Mouse (Mus musculus) kidney, adult 11 months (tissue): ENCODE measurements around the gene Klk8.

Source experiments
- DNase-seq: peaks from one replicate; pipeline ENCODE4 v3.0.0; 2022

Klk8 gene

DNA sequence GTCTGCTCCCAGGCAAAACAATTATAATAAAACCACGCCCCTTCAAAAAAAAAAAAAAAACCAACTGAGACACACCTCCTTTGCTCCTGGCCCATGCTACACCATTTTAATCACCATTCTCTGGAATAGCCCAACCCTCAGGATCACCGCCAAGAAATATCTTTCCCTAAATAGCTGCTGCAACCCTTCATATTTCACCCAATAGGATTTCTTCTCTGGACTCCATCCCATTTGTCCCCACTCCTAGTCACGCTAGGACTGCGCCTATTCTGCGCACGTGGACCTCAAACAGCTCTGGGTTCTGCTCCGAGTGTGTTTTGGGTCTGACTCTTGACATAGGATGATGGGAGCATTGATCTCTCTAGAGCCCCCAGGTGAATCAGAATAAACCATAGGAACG is 1.0 kb upstream of the Klk8 start:
- no peak for DNase-seq

DNA sequence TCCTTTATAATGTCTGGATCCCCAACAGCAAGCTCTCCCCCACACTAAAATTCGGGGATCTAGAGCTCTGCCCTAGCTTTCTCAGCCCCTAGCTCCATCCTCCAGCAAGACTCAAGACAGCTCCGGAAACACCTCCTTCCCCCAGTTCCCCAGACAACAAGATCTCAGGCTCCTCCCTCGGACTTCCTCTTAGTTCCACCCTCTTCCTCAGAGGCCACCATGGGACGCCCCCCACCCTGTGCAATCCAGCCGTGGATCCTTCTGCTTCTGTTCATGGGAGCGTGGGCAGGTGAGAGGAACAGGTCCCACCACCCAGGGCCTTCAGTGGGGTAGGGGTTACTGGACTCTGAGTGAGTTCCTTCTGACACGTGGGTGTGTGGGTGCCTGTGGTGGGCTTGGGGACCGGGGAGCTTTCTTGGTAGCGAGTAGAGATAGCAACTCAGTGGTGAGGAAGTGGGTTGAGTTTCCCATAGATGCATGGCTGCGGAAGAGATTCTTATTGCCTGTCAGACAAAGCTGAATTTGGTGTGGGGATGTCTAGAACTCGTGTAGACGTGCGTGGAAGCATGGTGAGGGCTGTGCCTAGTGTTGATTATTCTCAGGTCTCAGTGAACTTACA is 576 bp downstream of the Klk8 start:
- DNase-seq = no peak

DNA sequence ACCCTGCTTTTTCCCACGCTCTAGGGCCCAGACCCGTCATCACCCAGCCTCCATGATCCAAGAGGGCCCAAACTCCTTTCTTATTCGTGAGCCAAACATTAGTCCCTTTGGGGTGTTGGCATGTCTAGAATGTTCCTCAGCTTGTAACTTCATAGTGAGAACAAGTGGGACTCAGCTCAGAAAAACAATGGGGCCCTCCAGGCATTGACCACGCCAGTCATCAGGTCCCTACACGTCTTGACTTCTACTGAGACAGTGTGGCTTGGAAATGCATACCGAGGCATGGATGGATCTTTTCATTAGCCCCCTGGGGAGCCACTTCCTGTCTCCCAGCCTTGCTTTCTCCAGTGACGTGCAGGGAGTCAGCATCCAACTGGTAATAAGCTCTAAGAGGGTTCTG is 2.5 kb downstream of the Klk8 start:
- DNase-seq = no peak

DNA sequence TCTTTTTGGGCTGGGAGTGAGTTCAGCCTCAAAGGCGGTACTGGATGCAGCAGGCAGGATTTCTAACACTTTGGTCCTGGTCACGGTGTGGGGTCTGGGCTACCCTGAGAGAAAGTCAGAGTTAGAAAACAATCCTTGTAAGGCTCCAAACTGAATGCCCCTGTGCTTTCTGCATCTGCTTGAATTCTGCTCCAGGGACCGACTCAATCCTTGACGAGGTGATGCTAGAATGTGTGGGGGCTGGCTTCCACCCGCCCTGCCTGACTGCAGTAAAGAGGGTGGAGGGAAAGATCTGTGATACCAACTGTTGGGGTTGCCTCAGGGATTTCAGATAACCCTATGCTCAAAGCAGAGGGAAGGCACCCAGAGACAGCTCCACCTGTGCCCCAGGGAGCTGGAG is 13.6 kb downstream of the Klk8 start, which contains the start of gene Klk7:
TSS of gene Klk7 (plus strand) at position 301 of the 400 bp plus-strand sequence.
- no peak for DNase-seq

DNA sequence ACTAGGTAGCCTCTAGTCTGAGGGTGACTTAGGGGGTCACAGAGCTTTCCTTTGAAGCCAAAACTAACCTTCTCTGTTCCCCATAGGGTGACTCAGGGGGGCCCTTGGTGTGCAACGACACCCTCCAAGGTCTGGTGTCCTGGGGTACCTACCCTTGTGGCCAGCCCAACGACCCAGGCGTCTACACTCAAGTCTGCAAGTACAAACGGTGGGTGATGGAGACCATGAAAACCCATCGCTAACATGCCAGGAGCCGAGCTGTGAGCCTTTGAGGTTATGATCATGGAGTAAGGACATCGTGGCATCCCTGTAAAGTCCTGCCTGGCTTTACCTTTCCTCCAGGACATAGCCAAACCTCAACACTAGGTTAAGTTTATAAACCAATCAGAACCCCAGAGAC is 17.8 kb downstream of the Klk8 start:
- no peak for DNase-seq

DNA sequence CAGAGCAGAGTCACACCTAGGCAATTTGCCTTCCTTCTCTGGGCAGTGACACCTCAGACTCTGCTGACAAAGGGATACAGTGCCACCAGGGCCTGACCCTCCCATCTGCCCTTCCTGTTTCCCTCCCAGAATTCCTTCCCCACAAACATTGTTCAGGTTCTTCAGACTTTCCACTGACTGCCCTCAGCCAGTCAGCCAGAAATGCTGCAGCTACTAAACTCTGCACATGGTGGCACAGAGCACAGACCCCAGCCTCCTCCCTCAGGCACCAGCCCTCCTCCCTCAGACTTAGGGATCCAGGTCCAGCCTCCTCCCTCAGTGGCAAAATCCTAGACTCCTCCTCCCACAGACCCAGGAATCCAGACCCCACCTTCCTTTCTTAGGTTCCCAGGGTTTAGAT is 19.4 kb downstream of the Klk8 start:
- no peak for DNase-seq

DNA sequence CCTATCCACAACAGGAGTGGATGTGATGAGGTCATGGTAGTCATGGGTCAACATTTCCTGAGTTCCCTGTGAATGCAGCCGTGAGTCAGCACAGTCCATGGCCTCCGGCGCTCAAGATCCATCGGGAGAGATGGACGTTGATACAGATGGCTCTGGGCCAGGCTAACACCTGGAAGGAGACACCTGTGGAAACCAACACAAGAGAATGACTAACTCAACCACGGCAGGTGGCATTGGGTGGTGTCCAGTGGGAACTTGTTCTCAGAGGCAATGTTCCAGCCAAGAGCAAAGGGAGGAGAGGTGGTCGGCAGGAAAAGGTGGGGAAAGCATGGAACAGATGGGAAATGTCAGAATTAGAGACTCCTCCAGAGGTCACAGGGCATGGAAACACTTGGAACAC is 24.2 kb downstream of the Klk8 start:
- no peak for DNase-seq

DNA sequence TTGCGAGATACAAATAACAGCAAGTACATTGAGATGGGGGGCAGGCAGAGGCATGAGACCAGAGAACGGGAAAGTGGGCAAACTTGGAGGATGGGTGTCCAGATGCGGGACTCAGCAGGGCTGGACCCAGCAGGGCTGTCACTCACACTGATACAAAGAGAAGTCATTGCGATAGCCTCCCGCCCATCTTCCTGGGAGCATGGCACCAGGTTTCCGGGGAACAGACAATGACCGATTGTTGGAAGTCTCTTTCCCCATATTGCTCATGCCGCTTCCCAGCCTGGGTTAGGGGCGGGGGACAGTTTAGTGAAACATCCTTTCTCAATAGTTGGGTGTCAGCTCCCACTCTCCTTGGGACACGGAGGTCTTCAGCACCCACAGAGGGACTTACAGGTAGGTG is 26.8 kb downstream of the Klk8 start, which contains the start of gene Klk6:
TSS of gene Klk6 (plus strand) at position 301 of the 400 bp plus-strand sequence.
- no peak for DNase-seq

DNA sequence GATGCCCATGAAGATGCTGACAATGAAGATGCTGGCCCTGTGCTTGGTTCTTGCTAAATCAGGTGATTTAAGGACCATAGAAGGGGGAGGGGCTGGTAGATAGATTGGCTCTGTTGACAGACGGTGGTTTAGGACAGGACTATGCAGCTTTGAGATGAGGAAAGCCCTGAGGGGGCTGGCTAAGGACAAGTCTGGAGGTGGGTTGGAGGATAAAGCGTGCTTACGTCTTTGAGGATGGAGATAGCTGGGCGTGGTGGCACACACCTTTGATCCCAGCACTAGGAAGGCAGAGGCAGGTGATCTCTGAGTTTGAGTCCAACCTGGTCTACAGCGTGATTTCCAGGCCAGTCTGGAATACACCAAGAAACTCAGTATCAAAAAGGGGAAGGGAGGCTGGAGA is 28.7 kb downstream of the Klk8 start:
- DNase-seq = no peak

DNA sequence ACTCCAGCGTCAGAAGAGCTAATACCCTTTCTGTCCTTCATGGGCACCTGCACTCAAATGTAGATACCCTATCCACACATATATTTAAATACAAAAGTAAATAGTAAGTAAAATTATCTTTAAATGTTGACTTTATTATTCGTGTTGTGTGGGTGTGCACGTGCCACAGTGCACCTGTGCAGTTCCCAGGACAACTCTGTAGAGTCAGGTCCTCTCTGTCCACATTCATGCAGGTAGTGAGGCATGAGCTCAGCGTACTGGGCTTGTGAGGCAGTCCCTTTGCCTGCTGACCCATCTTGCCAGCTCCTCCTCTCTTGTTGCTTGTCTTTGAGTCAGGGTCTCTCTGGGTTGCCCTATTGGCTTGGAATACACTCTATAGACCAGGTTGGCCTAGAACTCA is 30.3 kb downstream of the Klk8 start:
- no peak for DNase-seq

DNA sequence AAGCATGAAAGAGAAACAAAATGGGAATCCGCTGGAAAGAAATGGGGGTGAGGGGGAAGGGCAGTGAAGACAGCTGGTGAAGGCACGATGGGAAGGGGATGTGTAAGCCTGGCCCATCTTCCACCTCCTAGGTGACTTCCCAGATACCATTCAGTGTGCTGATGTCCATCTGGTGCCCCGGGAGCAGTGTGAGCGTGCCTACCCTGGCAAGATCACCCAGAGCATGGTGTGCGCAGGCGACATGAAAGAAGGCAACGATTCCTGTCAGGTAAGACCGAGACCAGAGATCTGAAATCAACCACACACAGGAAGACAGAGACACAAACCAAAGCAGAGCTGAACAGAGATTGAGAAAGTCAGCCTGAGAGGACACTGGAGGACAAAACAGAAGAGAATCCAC is 31.6 kb downstream of the Klk8 start:
- DNase-seq = no peak

DNA sequence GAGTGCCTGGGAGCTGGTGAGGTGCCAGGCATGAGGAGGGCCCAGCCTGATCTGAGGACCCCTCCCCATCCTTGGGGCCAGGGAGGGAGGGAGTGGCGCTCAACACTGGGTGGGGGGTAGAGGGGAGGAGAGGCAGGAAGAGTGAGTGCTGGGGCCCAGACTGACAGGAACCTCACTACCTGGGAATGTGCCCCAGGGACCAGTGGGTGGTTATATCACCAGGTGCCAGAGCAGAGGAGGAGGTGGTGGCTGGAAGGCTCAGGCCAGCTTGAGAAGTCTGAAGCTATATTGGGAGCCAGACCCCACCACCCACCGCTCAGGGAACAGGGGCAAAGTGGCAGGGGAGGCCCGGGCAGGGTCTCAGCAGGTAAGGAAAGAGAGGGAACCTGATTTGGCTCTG is 44.3 kb downstream of the Klk8 start, which contains the start of gene Klk5:
TSS of gene Klk5 (plus strand) at position 271 of the 400 bp plus-strand sequence.
- no peak for DNase-seq

DNA sequence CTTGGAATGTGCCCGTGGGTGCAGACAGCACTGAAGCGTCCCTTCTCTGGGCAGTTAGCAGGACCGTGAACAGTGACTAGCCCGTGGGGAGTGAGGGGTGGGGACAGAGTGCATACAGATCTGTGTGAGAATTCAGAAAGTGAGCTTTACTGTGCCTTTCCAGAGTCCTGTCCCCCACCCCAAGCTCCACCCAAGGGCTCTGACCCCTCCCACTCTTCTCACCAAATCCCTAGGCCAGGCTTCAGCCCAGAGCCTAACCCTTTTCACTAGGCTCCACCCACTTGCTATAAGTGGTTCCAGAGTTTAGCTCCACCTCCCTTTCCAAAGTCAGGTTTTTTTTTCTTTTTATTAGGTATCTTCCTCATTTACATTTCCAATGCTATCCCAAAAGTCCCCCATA is 46.4 kb downstream of the Klk8 start:
- no peak for DNase-seq

DNA sequence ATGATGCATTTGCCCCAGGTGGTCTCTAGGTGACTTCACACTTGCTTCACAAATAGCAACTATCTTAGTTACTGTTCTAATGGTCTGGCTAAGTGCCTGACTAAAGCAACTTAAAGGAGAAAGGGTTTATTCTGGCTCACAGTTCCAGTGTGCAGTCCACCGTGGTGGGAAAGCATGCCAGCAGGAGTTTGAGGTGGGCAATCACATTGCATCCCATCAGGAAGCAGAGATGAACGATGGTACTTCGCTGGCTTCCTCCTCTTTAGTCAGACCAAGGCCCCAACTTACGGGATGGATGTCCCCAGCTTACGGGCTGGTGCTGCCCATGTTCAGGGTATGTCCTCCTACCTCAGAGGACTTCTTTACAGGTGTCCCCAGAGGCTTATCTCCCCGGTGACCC is 54.2 kb downstream of the Klk8 start:
- no peak for DNase-seq
